Mouse (Mus musculus) limb, embryonic 10.5 days (tissue): ENCODE measurements around the gene Ifi27l2b. TPM values are rescaled to one million over a fixed set of nuclear protein-coding genes. Genes with fewer than 3 reads are reported as not detected.
"Not testable (repeated sequence)": the region's sequence is repeated elsewhere in the genome, so short reads cannot be mapped to it uniquely, and the experiment has no call there.

Source experiments
- DNase-seq: peaks from one replicate; pipeline ENCODE4 v3.0.0-alpha.2; 2017; ENCODE audit warnings: low spot score
- H3K27ac ChIP-seq: fragments of 300-500 bp; sonication (generic); 2 replicates; pipeline ENCODE4 v1.5.1; 2016; ENCODE audit warnings: mild to moderate bottlenecking
- H3K27me3 ChIP-seq: fragments of 300-500 bp; sonication (generic); 2 replicates; pipeline ENCODE4 v1.6.1; 2016; ENCODE audit warnings: low read depth, mild to moderate bottlenecking; ENCODE audit not compliant: poor library complexity, severe bottlenecking
- H3K36me3 ChIP-seq: fragments of 300-500 bp; sonication (generic); 2 replicates; pipeline ENCODE4 v1.6.1; 2016; ENCODE audit warnings: mild to moderate bottlenecking, moderate library complexity
- H3K4me1 ChIP-seq: fragments of 300-500 bp; sonication (generic); 2 replicates; pipeline ENCODE4 v1.6.1; 2016
- H3K4me3 ChIP-seq: fragments of 300-500 bp; sonication (generic); 2 replicates; pipeline ENCODE4 v1.5.1; 2016; ENCODE audit warnings: mild to moderate bottlenecking, moderate library complexity
- H3K9me3 ChIP-seq: fragments of 300-500 bp; sonication (generic); replicated peaks from 2 replicates; pipeline ENCODE4 v1.6.1; 2016; ENCODE audit warnings: mild to moderate bottlenecking
- WGBS: fragments of 180-500 bp; shearing (Covaris S2); methylation state at CpG from one replicate; pipeline ENCODE4 v1.1.7; 2016; 5-methylcytosine and 5-hydroxymethylcytosine counted together
- polyA plus RNA-seq: library from polyadenylated mRNA; unstranded; fragments of >200 nt; fragmentation: Nextera tagmentation; extraction: Ambion mirVana; gene quantifications from 2 replicates; pipeline ENCODE4 v1.2.1, GENCODE M21; 2016

Ifi27l2b gene
- polyA plus RNA-seq, 1 experiment from 2014 or later: not detected

DNA sequence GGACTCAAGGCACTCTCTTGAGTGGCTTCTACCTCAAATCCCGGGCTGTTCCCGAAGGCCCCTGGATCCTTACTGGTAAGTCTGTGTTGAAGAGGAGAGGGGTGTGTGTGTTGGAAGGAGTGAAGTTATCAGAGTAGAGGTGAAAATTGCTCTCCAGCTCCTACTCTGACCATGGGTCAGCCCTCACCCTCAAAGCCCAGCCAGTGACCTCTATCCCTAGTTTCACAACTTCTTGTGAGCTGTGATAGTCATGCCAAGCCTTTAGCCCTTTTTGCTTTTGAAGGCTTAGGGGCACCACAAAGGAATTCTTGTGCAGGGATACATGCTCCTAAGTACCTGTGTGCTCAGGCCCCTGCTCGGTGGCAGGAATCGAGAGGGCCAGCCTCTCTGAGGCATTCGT, 24.6 kb upstream of the Ifi27l2b start:
- Histone ChIP-seq H3K36me3 (no peaks in the 10 kb centered on the region), H3K27ac (no peak overlapping the region), H3K4me1 (no peaks in the 10 kb centered on the region), H3K27me3 (no peaks in the 10 kb centered on the region), H3K9me3 (no peaks in the 10 kb centered on the region), H3K4me3 (no peak overlapping the region)
- no peak for DNase-seq
- 78% methylated on average over 5 of the region's 5 CpGs for WGBS

DNA sequence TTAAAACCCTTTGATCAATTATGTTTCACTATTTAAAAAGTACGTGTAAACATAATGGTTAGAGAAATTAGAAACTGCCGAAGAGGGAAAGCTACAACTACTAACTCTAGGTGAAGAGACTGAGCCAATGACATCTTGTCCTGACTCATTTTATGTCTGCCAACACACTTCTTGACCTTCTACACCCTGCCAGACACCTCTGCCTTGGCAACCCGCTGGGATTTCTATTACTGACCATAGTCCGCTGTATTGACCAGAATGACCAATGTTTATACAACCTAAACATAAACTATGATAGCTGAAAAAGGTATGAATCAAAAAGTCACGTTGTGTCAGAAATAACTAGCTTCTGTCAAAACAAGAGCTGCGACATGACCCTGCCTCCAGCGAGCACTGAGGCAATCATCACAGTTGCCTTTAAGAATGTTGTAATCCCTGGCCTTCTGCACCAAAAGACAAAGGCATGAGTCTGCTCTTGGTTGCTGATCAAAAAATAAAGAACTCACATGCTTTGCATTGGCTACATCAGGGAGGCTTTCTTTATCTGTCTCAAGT, 20.5 kb upstream of the Ifi27l2b start:
- DNase-seq: no peak
- no peak overlapping the region for H3K27ac ChIP-seq
- no peaks in the 10 kb centered on the region for H3K27me3 ChIP-seq
- WGBS: 81% methylated on average over 7 of the region's 7 CpGs
- no peaks in the 10 kb centered on the region for H3K4me1 ChIP-seq
- H3K9me3 ChIP-seq: no peaks in the 10 kb centered on the region
- H3K36me3 ChIP-seq: no peaks in the 10 kb centered on the region
- no peak overlapping the region for H3K4me3 ChIP-seq

DNA sequence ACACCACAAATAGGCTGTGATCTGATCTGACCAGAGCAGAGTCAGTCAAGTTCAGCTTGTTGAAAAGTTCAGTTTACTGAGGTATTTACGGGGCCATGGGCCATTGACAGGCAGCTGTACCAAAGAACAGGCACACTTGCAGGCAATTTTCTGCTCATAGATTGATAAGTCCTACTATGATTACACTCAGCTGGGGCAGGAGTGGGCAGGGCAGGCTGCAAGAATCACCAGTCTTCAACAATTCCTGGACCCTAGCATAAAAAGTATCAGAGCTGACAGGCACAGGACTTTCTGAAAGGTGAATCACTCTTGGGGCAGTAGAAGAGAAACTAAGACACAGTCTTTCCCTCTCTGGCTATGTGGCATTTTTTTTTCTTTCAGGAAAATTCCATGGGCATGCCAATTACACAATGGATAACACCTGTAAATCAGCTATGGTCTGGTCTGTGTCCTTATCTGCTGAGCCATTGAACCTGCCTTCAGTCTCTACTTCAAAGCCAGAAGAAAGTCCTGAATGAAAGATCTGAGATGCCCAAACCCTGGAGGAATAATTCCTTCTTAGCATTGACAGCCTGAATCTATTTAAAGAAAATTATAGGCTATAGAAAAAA, 19.9 kb upstream of the Ifi27l2b start:
- no peaks in the 10 kb centered on the region for H3K27me3 ChIP-seq
- no peaks in the 10 kb centered on the region for H3K36me3 ChIP-seq
- H3K9me3 ChIP-seq: no peaks in the 10 kb centered on the region
- 92% methylated on average over 1 of the region's 1 CpGs for WGBS
- no peaks in the 10 kb centered on the region for H3K4me1 ChIP-seq
- no peak overlapping the region for H3K27ac ChIP-seq
- DNase-seq: no peak
- H3K4me3 ChIP-seq: no peak overlapping the region

DNA sequence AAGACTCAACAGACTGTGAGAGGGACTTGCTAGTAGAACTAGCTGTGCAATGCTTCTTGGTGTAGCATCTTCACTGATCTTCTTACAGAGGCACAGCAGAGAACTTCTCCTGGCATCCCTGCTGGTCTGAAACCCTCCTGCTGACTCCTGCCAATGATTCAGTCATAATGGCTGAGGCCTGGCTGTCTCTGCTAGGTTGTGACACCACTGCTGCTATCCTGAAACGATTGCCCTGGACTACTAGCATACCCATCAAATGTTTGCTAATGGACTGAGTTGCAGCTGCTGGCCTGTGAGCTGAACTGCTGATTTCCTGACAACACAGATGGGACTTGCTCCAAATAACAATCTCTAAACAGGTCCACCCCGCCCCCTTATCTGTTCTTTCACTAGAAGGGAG, 17.5 kb upstream of the Ifi27l2b start:
- H3K9me3 ChIP-seq: no peaks in the 10 kb centered on the region
- WGBS: 61% methylated on average over 2 of the region's 2 CpGs

DNA sequence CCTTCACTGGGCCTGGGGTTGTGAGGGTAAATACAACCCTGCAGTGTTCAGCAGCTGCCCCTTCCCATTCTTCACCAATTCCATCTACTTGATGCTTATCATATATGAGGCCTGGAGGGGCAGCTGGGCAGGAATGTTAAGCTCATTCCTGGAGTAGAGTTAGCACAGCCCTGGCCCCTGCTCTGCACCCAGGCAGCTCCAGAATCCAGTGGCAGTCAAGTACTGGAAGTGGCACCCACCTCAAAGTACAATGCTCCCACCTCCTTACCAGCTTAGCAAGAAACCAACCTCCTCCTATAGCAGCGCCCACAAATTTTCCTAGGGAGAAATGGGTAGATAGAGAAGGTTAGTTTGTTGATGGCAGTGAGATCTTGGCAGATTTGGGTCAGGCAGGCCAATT, 296 bp downstream of the Ifi27l2b start:
- not testable (repeated sequence) for DNase-seq, H3K36me3 ChIP-seq, H3K4me1 ChIP-seq, H3K9me3 ChIP-seq, H3K27me3 ChIP-seq, H3K4me3 ChIP-seq, H3K27ac ChIP-seq
- WGBS: no CpG with 5 or more reads among the region's 1 CpGs

More for the DNA sequence above, 17.5 kb upstream of the Ifi27l2b start:
- Histone ChIP-seq H3K4me3 (no peak overlapping the region), H3K4me1 (no peaks in the 10 kb centered on the region), H3K27me3 (no peaks in the 10 kb centered on the region), H3K27ac (no peak overlapping the region), H3K36me3 (no peaks in the 10 kb centered on the region)
- DNase-seq: no peak

DNA sequence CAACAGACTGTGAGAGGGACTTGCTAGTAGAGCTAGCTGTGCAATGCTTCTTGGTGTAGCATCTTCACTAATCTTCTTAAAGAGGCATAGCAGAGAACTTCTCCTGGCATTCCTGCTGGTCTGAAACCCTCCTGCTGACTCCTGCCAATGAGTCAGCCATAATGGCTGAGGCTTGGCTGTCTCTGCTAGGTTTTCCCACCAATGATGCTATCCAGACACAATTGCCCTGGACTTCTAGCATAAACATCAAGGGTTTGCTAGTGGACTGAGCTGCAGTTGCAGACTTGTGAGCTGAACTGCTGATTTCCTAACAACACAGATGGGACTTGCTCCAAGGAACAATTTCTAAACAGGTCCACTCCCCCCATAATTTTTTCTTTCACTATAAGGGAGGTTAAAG, 3.7 kb downstream of the Ifi27l2b start:
- no peaks in the 10 kb centered on the region for H3K9me3 ChIP-seq
- H3K4me3 ChIP-seq: no peak overlapping the region
- no peaks in the 10 kb centered on the region for H3K36me3 ChIP-seq
- no peaks in the 10 kb centered on the region for H3K27me3 ChIP-seq
- H3K4me1 ChIP-seq: no peaks in the 10 kb centered on the region
- no peak for DNase-seq
- no peak overlapping the region for H3K27ac ChIP-seq

DNA sequence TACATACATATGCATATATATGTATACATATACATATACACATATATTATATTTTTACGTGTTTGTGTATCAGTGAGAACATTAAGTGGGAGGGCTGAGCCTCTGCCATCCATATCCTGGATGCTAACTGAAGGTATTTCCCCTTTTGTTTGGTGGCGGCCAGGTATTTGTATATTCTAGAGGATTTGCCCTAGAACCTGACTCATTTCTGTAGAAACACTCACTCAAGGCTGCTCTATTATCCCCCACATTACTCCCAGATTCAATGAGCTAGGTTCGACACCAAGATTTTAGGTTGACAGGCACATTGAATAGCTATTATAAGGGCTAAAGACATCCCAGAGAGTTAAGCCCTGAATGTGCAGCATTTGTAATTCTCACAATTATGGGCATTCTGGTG, 12.0 kb downstream of the Ifi27l2b start:
- Histone ChIP-seq H3K27me3 (no peaks in the 10 kb centered on the region), H3K4me1 (no peaks in the 10 kb centered on the region), H3K9me3 (no peaks in the 10 kb centered on the region), H3K27ac (no peak overlapping the region), H3K36me3 (no peaks in the 10 kb centered on the region), H3K4me3 (no peak overlapping the region)
- 86% methylated on average over 3 of the region's 3 CpGs for WGBS
- no peak for DNase-seq

DNA sequence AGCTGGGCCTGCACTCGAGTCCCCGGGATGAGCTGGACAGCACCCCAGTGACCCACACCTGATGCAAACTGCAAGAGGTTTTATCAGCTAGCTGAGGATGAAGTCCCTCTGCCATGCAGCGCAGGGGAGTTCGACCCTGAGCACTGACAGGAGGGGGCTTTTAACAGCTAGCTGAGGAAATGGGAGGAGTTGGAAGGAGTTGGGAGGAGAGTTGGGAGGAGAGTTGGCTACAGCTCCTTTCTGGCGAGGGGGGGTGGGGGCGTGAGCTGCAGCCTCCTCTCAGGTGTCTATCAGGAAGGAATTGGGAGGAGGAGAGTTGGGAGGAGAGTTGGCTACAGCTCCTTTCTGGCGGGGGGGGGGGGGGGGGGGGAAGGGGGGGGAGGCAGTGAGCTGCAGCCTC, 12.8 kb downstream of the Ifi27l2b start:
- H3K4me1 ChIP-seq, H3K4me3 ChIP-seq: not testable (repeated sequence)
- WGBS: 39% methylated on average over 6 of the region's 7 CpGs

DNA sequence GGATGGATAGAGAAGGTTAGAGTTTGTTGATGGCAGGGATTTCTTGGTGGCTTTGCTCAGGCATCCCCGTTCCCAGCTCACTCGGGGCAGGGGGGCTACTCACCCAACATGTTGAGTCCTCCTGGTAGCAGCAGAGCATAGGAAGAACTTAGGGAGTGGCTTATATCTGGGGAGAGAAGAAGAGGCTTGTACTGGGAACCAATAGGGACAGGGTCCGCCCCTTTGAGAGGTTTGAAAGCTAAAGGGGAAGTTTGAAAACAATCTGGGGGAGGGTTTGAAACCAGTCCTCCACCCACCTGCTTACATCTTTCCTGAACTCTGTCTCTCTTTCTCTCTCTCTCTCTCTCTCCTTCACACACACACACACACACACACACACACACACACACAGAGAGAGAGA, 13.5 kb downstream of the Ifi27l2b start, which contains the start of gene Ifi27l2a:
Gene Ifi27l2a (minus strand): TSS at position 157 of the 400 bp plus-strand sequence.
- Histone ChIP-seq H3K9me3 (no peaks in the 10 kb centered on the region), H3K4me3 (no peak within 1 kb of the TSS), H3K27me3 (no peaks in the 10 kb centered on the region), H3K27ac (no peak within 1 kb of the TSS), H3K36me3 (no peaks in the 10 kb centered on the region), H3K4me1 (no peaks in the 10 kb centered on the region)
- WGBS: 61% methylated on average over 3 of the region's 3 CpGs
- no peak for DNase-seq

More for the DNA sequence above, 12.8 kb downstream of the Ifi27l2b start:
- not testable (repeated sequence) for H3K36me3 ChIP-seq, H3K27me3 ChIP-seq, DNase-seq, H3K9me3 ChIP-seq, H3K27ac ChIP-seq

DNA sequence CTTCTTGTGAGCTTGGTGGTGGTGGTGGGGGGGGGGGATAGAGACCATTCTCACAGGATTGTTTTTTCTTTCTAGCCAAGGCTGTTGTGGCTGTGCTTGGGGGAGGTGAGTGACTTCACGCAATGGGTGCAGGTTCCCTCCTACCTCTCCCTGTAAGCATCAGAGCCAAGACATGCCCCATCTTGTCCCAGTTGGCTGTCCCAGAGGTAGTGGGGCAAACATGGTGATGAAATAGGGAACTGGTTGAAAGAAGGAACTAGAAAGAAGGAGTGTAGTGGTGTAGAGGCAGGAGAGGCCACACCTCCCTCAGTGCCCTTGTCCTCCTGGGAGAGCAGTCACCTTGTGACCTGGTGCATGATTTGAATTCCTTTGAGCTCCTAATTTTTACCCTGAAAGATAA, 19.4 kb downstream of the Ifi27l2b start:
- Histone ChIP-seq H3K9me3 (no peaks in the 10 kb centered on the region), H3K36me3 (no peaks in the 10 kb centered on the region), H3K27ac (no peak overlapping the region), H3K4me3 (no peak overlapping the region), H3K4me1 (no peaks in the 10 kb centered on the region; the same call in 1 of the 2 replicates), H3K27me3 (no peaks in the 10 kb centered on the region)
- WGBS: 95% methylated on average over 1 of the region's 1 CpGs
- no peak for DNase-seq

DNA sequence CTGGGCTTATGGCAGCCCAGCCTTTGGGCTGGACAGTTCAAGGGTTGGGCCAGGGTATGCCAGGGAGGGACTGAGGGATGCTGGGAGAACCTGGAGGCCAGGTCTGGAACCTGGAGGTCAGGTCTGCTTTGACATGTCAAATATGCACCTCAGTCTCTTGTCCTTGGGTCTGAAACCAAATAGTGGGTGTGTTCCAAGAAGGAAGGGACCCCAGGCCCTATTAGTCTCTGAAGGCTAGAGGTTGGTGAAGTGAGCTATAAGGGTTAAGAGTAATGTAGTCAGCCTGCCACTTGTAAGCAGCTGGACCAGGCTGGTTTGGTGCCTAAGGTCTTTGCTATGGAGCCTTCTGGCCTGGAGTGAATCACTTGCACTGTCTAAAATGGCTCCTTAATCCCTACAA, 22.2 kb downstream of the Ifi27l2b start:
- H3K36me3 ChIP-seq: no peaks in the 10 kb centered on the region
- no peak for DNase-seq
- H3K4me3 ChIP-seq: no peak overlapping the region
- no peak overlapping the region for H3K27ac ChIP-seq
- H3K9me3 ChIP-seq: no peaks in the 10 kb centered on the region
- no peaks in the 10 kb centered on the region; the same call in 1 of the 2 replicates for H3K4me1 ChIP-seq
- H3K27me3 ChIP-seq: no peaks in the 10 kb centered on the region

DNA sequence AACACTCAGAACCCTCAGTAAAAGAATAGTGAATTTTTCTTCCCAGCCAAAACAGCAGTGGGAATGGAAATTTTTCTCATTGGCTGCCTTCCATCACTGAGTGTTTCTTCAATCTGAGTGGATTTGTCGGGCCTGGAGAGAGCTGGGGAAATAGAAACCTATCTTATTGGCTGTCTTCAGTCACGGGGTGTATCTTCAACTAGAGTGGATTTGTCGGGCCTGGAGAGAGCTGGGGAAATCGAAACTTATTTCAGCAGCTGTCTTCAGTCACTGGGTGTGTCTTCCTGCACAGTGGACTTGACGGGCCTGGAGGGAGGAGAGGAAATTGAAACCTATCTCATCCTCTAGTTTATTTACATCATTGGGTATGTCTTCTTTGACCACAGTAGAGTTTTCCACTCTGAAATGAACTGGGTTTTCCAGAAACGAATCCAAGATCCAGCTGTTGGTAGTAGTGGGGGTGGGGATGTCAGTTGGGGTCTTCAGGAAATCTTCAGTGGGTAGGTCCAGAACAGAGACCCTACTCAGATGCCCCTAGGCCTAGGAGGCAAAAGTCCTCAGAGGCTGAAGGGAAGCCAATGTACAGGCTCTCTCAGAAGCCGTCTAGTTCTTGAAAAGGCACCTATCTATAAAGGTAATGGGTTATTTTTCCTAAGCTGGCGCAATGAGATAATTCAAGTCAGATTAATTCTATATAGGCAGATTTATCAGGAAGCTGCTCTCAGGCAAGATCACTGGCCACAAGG, 22.9 kb downstream of the Ifi27l2b start, which contains the start of gene Ifi27:
Gene Ifi27 (plus strand): TSS at position 226 of the 746 bp plus-strand sequence.
- Histone ChIP-seq H3K4me1 (no peaks in the 10 kb centered on the region; the same call in 1 of the 2 replicates), H3K9me3 (no peaks in the 10 kb centered on the region), H3K36me3 (no peaks in the 10 kb centered on the region), H3K27me3 (no peaks in the 10 kb centered on the region), H3K4me3 (no peak within 1 kb of the TSS), H3K27ac (no peak within 1 kb of the TSS)
- 79% methylated on average over 8 of the region's 8 CpGs for WGBS
- no peak for DNase-seq

DNA sequence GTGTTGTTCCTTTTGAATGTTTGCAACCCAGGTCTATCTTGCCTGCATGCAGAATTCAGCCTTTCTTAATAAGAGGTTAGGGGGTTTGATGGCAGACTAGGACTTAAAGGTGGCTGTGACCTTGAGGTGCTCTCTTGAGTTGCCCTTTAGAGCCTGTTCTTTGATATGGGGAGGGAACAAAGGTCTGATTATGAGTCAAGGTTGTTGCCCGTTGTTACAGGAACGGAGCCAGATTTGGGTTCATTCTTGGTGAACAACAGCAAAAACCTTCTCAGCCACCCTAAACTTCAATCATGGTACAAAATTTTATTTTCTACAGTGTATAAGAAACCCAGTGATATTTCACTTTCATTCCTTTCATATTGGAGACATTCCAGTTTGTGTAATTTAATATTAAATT, 23.6 kb downstream of the Ifi27l2b start:
- Histone ChIP-seq H3K4me3 (no peak overlapping the region), H3K4me1 (no peaks in the 10 kb centered on the region; the same call in 1 of the 2 replicates), H3K9me3 (no peaks in the 10 kb centered on the region), H3K27me3 (no peaks in the 10 kb centered on the region), H3K27ac (no peak overlapping the region), H3K36me3 (no peaks in the 10 kb centered on the region)
- 90% methylated on average over 2 of the region's 2 CpGs for WGBS
- DNase-seq: no peak
